Mouse (Mus musculus): Measurements from ENCODE around the gene Vmn2r109.
"Not testable (repeated sequence)": the region's sequence is repeated elsewhere in the genome, so short reads cannot be mapped to it uniquely, and the experiment has no call there.

- not testable (repeated sequence) for TF ChIP-seq CHD2 (IDR thresholded peaks at IDR 0.05; ENCODE audit: low read length); POLR2A (IDR thresholded peaks at IDR 0.05; ENCODE audit: control insufficient read depth in 1 of 2, insufficient read depth in 1 of 2, low read depth in 1 of 2, low read length in 2 of 2, poor library complexity in 1 of 2); USF1 (IDR thresholded peaks at IDR 0.05; ENCODE audit: low read depth, low read length); CTCF (IDR thresholded peaks at IDR 0.05 in 2 of 3, conservative IDR thresholded peaks at IDR 0.05 in 1 of 3; ENCODE audit: control insufficient read depth in 1 of 3, insufficient read depth in 1 of 3, low read depth in 2 of 3, low read length in 3 of 3, poor library complexity in 1 of 3, severe bottlenecking in 1 of 3); USF2 (IDR thresholded peaks at IDR 0.05; ENCODE audit: borderline replicate concordance in 1 of 2, insufficient read depth in 1 of 2, low read depth in 1 of 2, low read length in 2 of 2)
Measured at GRCm38 (mm10) chr17:20508247-20508646, 56.3 kb downstream of the Vmn2r109 start.

All from MEL (cell line).